Mouse (Mus musculus) midbrain, embryonic 14.5 days (tissue): ENCODE data around the gene Mapk8ip1. TPM values are rescaled to one million over a fixed set of nuclear protein-coding genes. Genes with fewer than 3 reads are reported as not detected.

Experiments
- ATAC-seq: fragments of 200-750 bp; cut with Nextera tagmentation; 2 replicates; pipeline ENCODE4 v1.8.0; 2017; ENCODE audit warnings: moderate number of reproducible peaks, moderate library complexity; ENCODE audit not compliant: low FRiP score, low TSS enrichment
- DNase-seq: peaks from one replicate; pipeline ENCODE4 v3.0.0-alpha.2; 2015
- H3K27ac ChIP-seq: fragments of 300-500 bp; sonication (generic); replicated peaks from 2 replicates; pipeline ENCODE4 v1.5.1; 2014; ENCODE audit warnings: mild to moderate bottlenecking, low read depth, low read length, moderate library complexity
- H3K27me3 ChIP-seq: fragments of 300-500 bp; sonication (generic); 2 replicates; pipeline ENCODE4 v1.6.1; 2014; ENCODE audit warnings: low read length, control low read depth, mixed read lengths; ENCODE audit not compliant: control insufficient read depth, insufficient read depth
- H3K36me3 ChIP-seq: fragments of 300-500 bp; sonication (generic); 2 replicates; pipeline ENCODE4 v1.6.1; 2014; ENCODE audit warnings: low read length, control low read depth; ENCODE audit not compliant: control insufficient read depth, insufficient read depth
- H3K4me1 ChIP-seq: fragments of 300-500 bp; sonication (generic); 2 replicates; pipeline ENCODE4 v1.6.1; 2014; ENCODE audit warnings: mild to moderate bottlenecking, antibody characterized with exemption, low read length, control low read depth; ENCODE audit not compliant: control insufficient read depth, insufficient read depth
- H3K4me2 ChIP-seq: fragments of 300-500 bp; sonication (generic); 2 replicates; pipeline ENCODE4 v1.6.1; 2014; ENCODE audit warnings: mild to moderate bottlenecking, low read length, moderate library complexity
- H3K4me3 ChIP-seq: fragments of 300-500 bp; sonication (generic); replicated peaks from 2 replicates; pipeline ENCODE4 v1.5.1; 2014; ENCODE audit warnings: low read depth, low read length
- H3K9ac ChIP-seq: fragments of 300-500 bp; sonication (generic); replicated peaks from 2 replicates; pipeline ENCODE4 v1.6.1; 2014; ENCODE audit warnings: mild to moderate bottlenecking, low read length, moderate library complexity
- H3K9me3 ChIP-seq: fragments of 300-500 bp; sonication (generic); 2 replicates; pipeline ENCODE4 v1.6.1; 2016; ENCODE audit warnings: low read length, control low read depth, mixed read lengths; ENCODE audit not compliant: control insufficient read depth
- whole genome bisulfite sequencing: fragments of 180-500 bp; shearing (Covaris S2); extraction: QIAGEN DNeasy Blood & Tissue Kit; methylation state at CpG from one replicate; pipeline ENCODE4 v1.1.7; 2014; 5-methylcytosine and 5-hydroxymethylcytosine counted together
- polyA plus RNA-seq: library from polyadenylated mRNA; unstranded; fragments of >200 nt; fragmentation: Nextera tagmentation; extraction: Ambion mirVana; gene quantifications from 2 replicates; pipeline ENCODE4 v1.2.1, GENCODE M21; 2014

Mapk8ip1 gene
- polyA plus RNA-seq, 1 experiment from 2014 or later = 62.4 TPM

GRCm38 (mm10) chr2:92365568-92365967, 35.5 kb downstream of the Mapk8ip1 start:
- H3K36me3 ChIP-seq = peaks cover 21% of the 10 kb centered on the region
- peaks cover 10% of the 10 kb centered on the region; the same call in 1 of the 2 replicates for H3K27me3 ChIP-seq
- WGBS = 92% methylated on average over 10 of the region's 10 CpGs
- no peak overlapping the region for H3K27ac ChIP-seq
- no peak overlapping the region for H3K4me3 ChIP-seq
- H3K4me1 ChIP-seq = peaks cover 3% of the 10 kb centered on the region
- H3K4me2 ChIP-seq = no peak overlapping the region
- DNase-seq (no peak), ATAC-seq (no peak)
- H3K9me3 ChIP-seq = no peaks in the 10 kb centered on the region
- no peak overlapping the region for H3K9ac ChIP-seq

GRCm38 (mm10) chr2:92364086-92364485, 37.0 kb downstream of the Mapk8ip1 start:
- no peak overlapping the region for H3K4me2 ChIP-seq
- peaks cover 36% of the 10 kb centered on the region for H3K36me3 ChIP-seq
- no peaks in the 10 kb centered on the region for H3K9me3 ChIP-seq
- no peak for DNase-seq
- H3K4me3 ChIP-seq = no peak overlapping the region
- H3K9ac ChIP-seq = no peak overlapping the region
- H3K27me3 ChIP-seq = no peaks in the 10 kb centered on the region
- ATAC-seq = no peak
- 92% methylated on average over 4 of the region's 4 CpGs for WGBS
- H3K4me1 ChIP-seq = no peaks in the 10 kb centered on the region
- no peak overlapping the region for H3K27ac ChIP-seq

- Histone ChIP-seq H3K4me2 (no peak overlapping the region), H3K36me3 (peaks cover 50% of the 10 kb centered on the region), H3K27ac (no peak overlapping the region), H3K9me3 (no peaks in the 10 kb centered on the region), H3K4me3 (no peak overlapping the region), H3K9ac (no peak overlapping the region), H3K4me1 (no peaks in the 10 kb centered on the region), H3K27me3 (no peaks in the 10 kb centered on the region)
- DNase-seq (no peak), ATAC-seq (no peak)
- WGBS = 96% methylated on average over 6 of the region's 6 CpGs
Measured at GRCm38 (mm10) chr2:92362571-92363228, 38.4 kb downstream of the Mapk8ip1 start.

- H3K27me3 ChIP-seq = no peaks in the 10 kb centered on the region
- H3K27ac ChIP-seq = no peak overlapping the region
- ATAC-seq (no peak), DNase-seq (no peak)
- no peaks in the 10 kb centered on the region for H3K4me1 ChIP-seq
- no peak overlapping the region for H3K4me2 ChIP-seq
- H3K9me3 ChIP-seq = no peaks in the 10 kb centered on the region
- no peak overlapping the region for H3K4me3 ChIP-seq
- no peak overlapping the region for H3K9ac ChIP-seq
- peaks cover 59% of the 10 kb centered on the region for H3K36me3 ChIP-seq
- 83% methylated on average over 8 of the region's 8 CpGs for WGBS
Measured at GRCm38 (mm10) chr2:92361795-92362194, 39.3 kb downstream of the Mapk8ip1 start.

- no peak overlapping the region for H3K9ac ChIP-seq
- H3K4me1 ChIP-seq = no peaks in the 10 kb centered on the region
- no peaks in the 10 kb centered on the region for H3K9me3 ChIP-seq
- DNase-seq = no peak
- ATAC-seq = no peak
- no peak overlapping the region for H3K4me3 ChIP-seq
- no peaks in the 10 kb centered on the region for H3K27me3 ChIP-seq
- peaks cover 64% of the 10 kb centered on the region for H3K36me3 ChIP-seq
- no peak overlapping the region for H3K27ac ChIP-seq
- no peak overlapping the region for H3K4me2 ChIP-seq
- WGBS = 19% methylated on average over 12 of the region's 12 CpGs
Measured at GRCm38 (mm10) chr2:92360893-92361292, 40.2 kb downstream of the Mapk8ip1 start.

- ATAC-seq (no peak), DNase-seq (no peak)
- Histone ChIP-seq H3K4me1 (no peaks in the 10 kb centered on the region), H3K9ac (no peak overlapping the region), H3K4me2 (no peak overlapping the region), H3K36me3 (peaks cover 64% of the 10 kb centered on the region), H3K4me3 (no peak overlapping the region), H3K27ac (no peak overlapping the region), H3K9me3 (no peaks in the 10 kb centered on the region), H3K27me3 (no peaks in the 10 kb centered on the region)
- WGBS = 67% methylated on average over 25 of the region's 25 CpGs
Measured at GRCm38 (mm10) chr2:92360186-92360823, 40.8 kb downstream of the Mapk8ip1 start.

GRCm38 (mm10) chr2:92359301-92359700, 41.8 kb downstream of the Mapk8ip1 start:
- Histone ChIP-seq H3K27ac (no peak overlapping the region), H3K27me3 (no peaks in the 10 kb centered on the region), H3K9ac (no peak overlapping the region), H3K4me3 (no peak overlapping the region), H3K36me3 (peaks cover 66% of the 10 kb centered on the region), H3K9me3 (no peaks in the 10 kb centered on the region), H3K4me2 (no peak overlapping the region), H3K4me1 (no peaks in the 10 kb centered on the region)
- WGBS = 93% methylated on average over 2 of the region's 2 CpGs
- no peak for DNase-seq
- no peak for ATAC-seq

- Histone ChIP-seq H3K36me3 (peaks cover 67% of the 10 kb centered on the region), H3K4me3 (no peak overlapping the region), H3K9ac (no peak overlapping the region), H3K4me1 (no peaks in the 10 kb centered on the region), H3K4me2 (no peak overlapping the region), H3K27me3 (no peaks in the 10 kb centered on the region), H3K9me3 (no peaks in the 10 kb centered on the region), H3K27ac (no peak overlapping the region)
- WGBS = 75% methylated on average over 6 of the region's 6 CpGs
- DNase-seq (no peak), ATAC-seq (no peak)
Measured at GRCm38 (mm10) chr2:92354224-92354623, 46.8 kb downstream of the Mapk8ip1 start.

GRCm38 (mm10) chr2:92353402-92353801, 47.7 kb downstream of the Mapk8ip1 start:
- no peaks in the 10 kb centered on the region for H3K9me3 ChIP-seq
- H3K36me3 ChIP-seq = peaks cover 67% of the 10 kb centered on the region
- H3K4me1 ChIP-seq = no peaks in the 10 kb centered on the region
- ATAC-seq = no peak
- no peak for DNase-seq
- no peak overlapping the region; the same call in 1 of the 2 replicates for H3K27ac ChIP-seq
- H3K9ac ChIP-seq = no peak overlapping the region
- no peaks in the 10 kb centered on the region for H3K27me3 ChIP-seq
- no peak overlapping the region for H3K4me2 ChIP-seq
- H3K4me3 ChIP-seq = no peak overlapping the region
- 17% methylated on average over 5 of the region's 5 CpGs for WGBS
